Mouse (Mus musculus) adrenal gland, postnatal 10 days (tissue): ENCODE data around the gene Htra2. TPM values are rescaled to one million over a fixed set of nuclear protein-coding genes. Genes with fewer than 3 reads are reported as not detected.

Source experiments
- DNase-seq: peaks from one replicate; pipeline ENCODE4 v3.0.0; 2021; ENCODE audit warnings: mixed read lengths
- total RNA-seq, 2 experiments: library from RNA; stranded (reverse); gene quantifications; 2 replicates each; pipeline ENCODE4 v1.2.3; 2021

The Htra2 gene
- total RNA-seq, 2 experiments from 2014 or later: 53.4 to 60.5 TPM

DNA sequence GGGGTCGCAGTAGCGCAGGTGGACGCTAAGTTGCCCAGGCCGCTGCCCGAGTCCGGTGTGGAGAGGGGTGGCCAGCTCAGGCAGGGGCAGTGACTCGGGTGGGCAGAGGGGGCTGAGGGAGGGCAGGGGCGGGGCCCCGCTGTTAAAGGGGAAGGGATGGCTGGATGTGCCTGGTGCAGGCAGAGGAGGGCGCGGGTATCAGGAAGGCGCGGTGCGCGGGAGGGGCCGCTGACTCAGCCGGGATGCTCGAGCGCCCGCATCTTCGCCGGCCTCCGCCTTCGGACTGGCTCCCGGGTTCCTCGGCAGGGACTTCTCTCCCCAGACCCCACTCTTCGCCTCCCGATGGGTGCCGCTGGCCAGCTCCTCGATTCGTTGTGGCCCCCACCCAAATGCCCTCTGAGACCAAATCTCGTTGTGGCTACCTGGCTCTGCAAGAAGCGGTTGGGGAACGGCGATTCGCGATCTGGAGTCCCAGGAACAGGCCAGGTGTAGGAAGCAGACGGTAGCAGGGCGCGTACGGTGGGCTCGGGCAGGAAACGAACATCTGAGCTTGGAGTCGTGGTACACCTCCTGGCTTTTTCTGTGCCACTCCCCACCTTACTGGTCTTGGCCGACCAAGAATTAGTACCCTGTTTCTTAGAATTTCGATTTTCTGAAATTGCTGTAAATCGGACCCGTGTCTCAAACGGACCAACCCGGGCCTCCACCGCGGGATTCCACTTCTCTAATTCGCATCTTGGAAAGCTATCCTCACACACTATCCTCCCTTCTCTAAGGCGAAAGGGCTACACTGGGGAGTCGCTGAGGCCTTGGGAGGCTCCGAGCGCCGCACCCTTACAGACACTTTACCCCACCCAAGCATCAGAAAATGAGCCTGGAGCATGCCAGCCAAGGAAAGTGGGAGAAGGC is 15.5 kb upstream of the Htra2 start:
- peak; percentile 54 for DNase-seq

GRCm38 (mm10) chr6:83070247-83070310 is 15.0 kb upstream of the Htra2 start, which contains the start of gene Tlx2:
Gene Tlx2, minus strand, starts transcription at chr6:83070293.
- no peak for DNase-seq

GRCm38 (mm10) chr6:83069488-83070246 is 14.6 kb upstream of the Htra2 start:
- no peak for DNase-seq

DNA sequence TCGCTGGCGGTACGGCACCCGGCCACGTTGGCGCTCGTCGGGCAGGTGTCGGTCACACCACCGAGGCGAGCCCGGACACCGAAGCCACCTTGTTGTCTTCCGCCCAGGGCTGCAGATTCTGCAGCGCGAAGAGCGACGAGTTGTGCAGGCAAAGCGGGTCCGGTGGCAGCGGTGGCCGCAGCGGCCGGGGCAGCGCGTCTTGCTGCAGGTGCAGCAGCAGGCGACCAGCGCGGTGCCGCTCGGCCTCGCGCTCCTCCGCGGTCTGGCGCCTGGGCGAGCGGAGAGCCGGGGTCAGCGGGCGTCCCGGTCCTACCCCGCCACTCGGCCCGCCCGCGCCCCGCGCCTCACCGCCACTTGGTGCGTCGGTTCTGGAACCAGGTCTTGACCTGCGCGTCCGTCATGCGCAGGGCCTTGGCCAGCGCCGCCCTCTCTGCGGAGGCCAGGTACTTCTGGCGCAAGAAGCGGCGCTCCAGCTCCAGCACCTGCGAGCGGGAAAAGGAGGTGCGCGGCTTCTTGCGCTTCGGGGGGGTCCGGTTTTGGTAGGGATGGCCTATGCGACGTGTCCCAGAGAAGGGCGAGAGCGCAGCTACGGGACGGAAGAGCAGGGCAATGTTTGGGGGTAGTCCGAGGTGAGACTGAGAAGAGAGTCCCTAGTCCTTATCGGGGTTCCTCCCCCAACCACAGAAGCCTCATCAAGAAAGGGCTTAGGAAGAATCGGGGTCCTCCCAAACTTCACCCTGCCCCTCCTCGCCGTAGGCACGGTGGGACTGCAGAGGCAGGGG is 13.8 kb upstream of the Htra2 start:
- no peak for DNase-seq

GRCm38 (mm10) chr6:83068221-83068620 is 13.1 kb upstream of the Htra2 start:
- DNase-seq: no peak

DNA sequence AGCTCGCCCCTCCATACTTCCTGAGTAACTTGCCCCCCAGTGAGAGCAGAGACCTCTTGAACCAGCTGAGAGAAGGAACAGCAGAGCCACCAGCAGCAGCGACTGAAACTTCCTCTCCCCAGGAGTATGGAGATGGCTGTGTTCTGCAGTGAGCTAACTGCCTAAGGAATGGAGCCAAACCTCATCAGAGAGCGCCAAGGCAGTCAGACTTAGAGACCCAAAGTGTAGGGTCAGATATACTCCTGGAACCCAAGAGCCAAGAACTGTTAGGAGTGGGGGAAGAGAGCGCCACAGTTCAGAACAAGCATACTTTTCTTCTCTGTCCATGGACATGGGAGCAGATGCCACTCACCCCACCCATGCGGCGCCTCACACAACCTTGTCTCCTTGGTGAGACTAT is 11.4 kb upstream of the Htra2 start:
- DNase-seq: no peak

GRCm38 (mm10) chr6:83065995-83066394 is 10.9 kb upstream of the Htra2 start:
- DNase-seq: no peak

DNA sequence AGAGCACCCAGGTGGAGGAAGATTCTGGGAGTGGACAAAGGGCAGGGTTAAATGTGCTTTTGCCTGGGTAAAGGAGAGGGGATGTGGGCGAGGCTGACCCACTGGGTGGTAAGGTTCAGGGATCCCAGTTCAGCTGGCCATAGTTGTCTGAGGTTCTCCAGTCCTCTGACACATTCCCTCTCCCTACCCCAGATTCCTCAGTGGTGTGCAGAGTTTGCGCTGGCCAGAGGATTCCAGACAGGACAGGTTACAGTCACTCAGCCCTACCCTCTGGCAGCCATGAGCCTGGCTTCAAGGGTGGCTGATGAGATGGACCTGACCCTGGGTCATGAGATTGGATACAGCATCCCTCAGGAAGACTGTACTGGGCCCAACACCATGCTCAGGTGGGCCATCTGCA is 3.7 kb upstream of the Htra2 start:
- no peak for DNase-seq

DNA sequence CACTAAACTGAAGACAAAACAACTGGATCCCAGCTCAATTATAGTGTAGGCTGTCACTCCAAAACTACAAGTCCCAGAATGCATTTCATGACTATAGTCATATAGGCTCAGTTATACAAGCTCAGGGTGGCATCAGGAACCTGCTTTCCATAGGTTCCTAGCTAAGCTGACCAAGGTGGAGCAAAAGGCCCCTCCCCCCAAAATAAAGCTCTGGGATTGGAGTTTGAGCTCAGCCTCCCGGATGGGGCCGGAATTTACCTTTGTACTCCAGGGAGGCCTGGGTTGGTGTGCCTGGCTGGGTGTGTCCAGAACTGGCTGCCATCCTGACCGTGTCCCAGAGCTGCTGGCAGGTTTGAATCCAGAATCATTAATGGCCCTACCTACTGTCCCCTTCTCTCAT is 2.7 kb upstream of the Htra2 start, which contains the start of gene Dqx1:
Dqx1 (plus strand) TSS at position 55 of the 400 bp plus-strand sequence.
- DNase-seq: peak; percentile 38

DNA sequence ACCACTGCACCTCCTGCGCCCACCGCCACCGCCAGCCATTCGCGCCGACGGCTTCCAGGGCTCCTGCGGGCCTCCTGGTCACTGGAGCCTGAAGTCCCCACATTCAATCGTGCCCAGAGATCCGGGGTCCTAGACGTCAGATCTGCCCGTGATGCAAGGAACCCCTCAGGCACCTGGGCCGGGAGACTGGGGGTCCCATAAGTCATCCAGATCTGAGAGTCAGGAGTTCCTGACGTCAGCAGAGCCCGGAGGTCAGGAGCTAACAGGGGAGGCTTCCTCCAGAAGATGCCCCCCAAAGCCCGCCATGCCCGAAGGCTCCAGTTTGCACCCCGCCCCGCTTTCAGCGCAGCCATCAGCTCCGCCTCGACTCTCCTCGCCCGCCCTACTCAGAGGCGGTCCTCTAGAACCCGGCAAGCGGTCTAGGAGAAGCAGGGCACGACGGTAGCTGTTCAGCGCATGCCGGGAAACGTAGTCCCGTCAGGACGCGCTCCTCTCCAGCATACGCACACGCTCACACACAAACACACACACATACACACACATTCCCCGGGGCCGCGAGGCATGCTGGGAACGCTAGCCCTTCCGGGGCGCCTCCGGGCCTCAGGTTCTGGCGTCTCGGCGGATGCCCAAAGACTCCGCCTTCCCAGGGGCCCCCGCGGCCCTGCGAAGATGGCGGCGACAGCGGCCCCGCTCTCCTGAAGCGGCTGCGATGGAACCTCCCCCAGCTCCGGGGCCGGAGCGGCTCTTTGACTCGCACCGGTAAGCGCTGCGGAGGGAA is 810 bp downstream of the Htra2 start, which contains the start of gene Aup1:
Aup1 (plus strand) TSS at position 448 of the 778 bp plus-strand sequence.
- DNase-seq: peak; percentile 98

- DNase-seq: peak; percentile 44
Observed at GRCm38 (mm10) chr6:83053136-83053960, 1.7 kb downstream of the Htra2 start.

DNA sequence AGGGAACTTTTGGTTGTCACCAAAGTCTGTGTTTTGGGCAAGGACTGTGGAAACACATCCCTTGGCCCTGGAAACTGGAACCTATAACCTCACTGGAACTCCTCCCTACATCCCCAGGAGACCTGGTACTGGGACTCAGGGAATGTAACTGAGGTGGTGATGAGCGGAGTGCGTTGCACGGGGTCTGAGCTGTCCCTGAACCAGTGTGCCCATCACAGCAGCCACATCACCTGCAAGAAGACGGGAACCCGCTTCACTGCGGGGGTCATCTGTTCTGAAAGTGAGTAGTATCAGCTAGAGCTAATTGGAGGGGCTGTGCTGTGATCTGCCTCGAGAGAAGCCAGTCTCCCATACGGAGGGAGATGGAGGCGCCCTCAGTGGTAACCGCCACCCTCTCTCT is 5.7 kb downstream of the Htra2 start:
- DNase-seq: no peak

GRCm38 (mm10) chr6:83044742-83045141 is 10.3 kb downstream of the Htra2 start:
- no peak for DNase-seq

- DNase-seq: no peak
Observed at GRCm38 (mm10) chr6:83043993-83044392, 11.1 kb downstream of the Htra2 start.

DNA sequence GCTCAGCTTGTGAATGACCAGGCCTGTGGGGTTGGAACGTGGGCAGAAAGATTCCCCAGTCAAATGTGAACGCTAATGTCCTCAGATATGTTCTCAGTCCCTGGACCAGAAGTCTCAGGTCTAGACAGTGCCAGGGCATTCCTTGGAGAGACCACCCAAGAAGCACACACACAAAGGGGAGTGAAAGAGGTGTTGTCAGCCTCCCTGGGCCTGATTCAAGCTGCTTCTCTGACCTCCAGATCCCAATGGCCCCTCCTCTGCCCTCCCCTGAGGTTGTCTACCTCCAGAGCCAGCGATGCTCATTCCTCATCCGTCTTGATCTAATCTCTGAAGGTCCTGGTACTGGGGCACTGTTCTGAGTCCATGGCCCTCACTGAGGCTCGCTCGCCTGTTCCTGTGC is 11.5 kb downstream of the Htra2 start:
- DNase-seq: no peak

DNA sequence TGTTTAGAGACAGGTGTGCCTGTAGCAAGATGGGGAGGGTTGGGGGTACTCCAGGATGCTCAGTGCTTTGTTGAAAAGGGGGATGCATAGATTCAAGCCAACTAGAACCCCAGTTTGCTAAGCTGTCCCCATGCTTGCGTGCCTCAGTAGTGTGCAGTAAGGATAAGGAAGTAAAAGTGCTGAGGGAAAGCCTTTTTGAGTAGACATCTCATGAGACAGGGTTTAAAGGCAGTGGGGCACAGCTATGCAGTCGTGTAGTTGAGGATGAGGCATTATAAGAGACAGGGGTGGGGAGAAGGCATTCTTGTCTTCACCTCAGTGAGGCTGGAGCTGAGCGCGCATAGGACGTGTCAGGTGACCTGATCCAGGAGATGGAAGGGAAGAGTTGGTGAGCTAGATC is 14.5 kb downstream of the Htra2 start:
- no peak for DNase-seq

DNA sequence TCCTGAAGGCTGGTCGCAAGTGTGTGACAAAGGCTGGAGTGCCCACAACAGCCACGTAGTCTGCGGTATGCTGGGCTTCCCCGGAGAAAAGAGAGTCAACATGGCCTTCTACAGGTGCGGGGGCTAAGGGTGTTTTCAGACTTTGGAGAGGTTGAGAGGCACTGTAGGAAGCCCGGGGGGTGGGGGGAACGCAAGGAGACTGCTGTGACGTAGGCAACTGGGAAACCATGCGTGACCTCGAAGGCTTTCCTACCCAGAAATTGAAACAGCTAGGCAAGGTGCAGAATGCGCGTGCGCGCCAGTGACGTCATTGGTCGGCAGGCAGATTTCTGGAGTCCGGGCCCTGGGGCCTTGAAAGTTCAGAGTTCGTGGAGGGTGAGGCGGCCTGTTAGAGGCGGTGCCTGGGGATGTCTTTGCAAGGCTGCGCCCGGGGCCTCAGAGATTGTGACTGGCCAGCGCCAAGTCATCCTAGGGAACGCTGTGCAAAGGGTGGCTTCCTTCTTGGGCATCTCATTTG is 16.5 kb downstream of the Htra2 start:
- peak; percentile 96 for DNase-seq

DNA sequence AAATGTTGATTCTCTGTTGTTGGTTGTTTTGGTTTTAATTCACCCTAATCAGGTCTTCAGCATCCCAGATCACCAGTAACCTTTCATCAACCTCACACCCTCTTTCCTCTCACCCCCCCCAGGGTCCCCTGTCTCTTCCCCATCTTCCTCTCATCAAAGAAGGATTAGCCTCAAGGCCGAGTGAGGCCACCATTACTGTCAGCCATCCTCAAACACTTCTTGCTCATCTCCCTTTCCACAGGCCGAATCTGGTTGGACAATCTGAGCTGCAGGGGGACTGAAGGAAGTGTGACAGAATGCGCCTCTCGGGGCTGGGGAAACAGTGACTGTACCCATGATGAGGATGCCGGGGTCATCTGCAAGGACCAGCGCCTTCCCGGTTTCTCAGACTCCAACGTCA is 17.9 kb downstream of the Htra2 start:
- DNase-seq: no peak

GRCm38 (mm10) chr6:83034463-83035055 is 20.5 kb downstream of the Htra2 start:
- DNase-seq: no peak
